Mouse (Mus musculus) A20 (cell line): ENCODE measurements around the gene Gm20716.

Source experiments
- DNase-seq: peaks from one replicate; pipeline ENCODE4 v3.0.0-alpha.2; 2011; ENCODE audit warnings: low read depth, low spot score

Gm20716 gene

DNA sequence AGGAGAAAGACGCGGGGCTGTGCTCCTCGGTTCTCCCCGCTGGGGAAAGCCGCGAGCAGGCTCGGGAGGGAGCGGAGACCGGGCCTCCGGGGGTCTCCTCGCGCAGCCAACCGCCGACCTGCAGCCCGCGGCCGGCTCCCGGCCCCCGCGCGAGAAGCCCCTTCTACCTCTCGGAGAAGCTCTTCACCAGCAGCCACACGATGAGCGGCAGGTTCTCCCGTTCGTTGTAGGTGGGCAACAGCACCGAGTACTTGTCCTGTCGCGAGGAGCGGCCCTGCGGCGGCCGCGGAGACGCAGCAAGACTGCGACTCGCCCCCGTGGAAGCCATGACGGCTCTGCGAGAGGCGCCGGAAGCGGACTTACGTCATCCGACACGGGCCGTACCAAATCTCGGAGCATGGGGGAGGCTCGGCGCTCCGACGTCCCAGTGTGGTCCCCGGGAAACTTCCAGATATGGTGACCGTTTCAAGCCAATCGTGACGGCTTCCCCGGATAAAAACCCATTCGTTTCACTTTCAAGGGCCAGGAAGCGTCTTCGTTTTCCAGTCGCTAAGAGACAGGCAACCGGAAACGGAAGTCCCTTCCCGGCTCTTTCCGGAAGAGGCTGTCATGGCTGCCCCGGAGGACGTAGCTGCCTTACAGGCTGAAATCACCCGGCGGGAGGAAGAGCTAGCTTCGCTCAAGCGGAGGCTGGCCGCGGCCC is at the start of gene Gm20716, which contains the start of the genes Dpm1 and Mocs3:
Gene Gm20716, minus strand, starts transcription at position 339 of the 703 bp plus-strand sequence.
Gene Dpm1, minus strand, starts transcription at position 566 of the 703 bp plus-strand sequence.
Gene Mocs3, plus strand, starts transcription at position 597 of the 703 bp plus-strand sequence.
- DNase-seq, result peak; percentile 96

DNA sequence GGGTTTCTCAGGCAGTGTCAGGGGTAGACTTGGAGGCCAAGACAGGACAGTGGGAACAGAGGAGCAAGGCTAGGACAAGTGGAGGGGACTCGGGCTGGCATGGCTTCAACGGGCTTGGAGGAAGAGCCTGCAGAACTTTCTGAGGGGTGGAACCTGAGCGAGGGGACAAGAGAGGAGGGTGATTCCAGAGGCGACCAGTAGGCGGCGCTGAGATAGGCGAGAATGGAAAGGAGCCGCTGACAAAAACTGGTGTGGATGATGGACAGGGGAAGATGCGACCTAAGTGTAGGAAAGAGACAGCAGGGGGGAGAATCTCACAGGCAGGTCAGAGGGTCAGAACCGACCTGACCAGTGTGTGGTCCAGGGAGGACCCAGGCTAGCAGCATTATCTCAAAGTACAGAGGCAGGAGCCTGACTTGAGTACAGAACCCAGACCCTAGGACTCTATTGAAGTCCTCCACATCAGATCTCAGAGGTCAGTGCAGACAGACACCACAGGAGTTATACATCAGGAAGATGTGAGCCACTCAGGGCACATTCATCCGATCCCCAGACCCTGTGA is 44.3 kb upstream of the Gm20716 start:
- DNase-seq, result peak; percentile 70

DNA sequence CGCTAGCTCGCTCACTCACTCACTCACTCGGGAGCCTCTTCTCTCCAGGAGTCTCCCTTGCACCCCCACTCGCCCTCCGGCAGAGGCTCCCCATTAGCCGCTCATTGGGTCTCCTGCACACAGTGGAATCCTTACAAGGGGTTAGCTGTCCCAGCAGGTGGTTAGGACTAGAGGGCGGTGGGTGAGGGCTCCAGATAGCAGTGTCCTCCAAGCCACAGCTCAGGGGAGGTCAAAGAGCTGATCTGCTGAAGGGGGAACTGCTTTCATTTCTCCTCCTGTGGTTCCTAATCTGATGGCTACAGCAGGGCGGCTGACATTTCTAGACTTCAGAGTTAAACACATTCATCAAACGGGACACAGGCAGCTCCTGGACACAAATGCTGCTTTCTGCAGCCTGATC is 43.2 kb upstream of the Gm20716 start:
- DNase-seq, result no peak

DNA sequence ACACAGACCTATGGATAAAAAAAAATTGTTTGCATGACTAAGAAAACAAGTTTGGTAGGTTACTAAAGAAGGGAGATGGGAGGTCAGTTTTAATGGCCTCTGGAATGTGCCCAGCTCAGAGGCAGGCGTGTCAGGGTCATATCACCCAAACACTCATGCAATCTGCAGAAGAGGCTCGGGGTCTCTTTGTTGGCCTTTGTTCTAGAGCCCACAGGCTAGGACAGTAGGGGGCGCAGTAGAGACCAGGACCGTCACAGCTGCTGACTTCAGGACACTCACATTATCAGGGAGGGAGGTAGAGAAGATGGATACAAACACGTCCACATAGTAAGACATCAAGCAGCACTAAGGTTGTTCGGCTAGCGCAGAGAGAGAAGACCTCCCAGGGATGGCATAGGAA is 37.9 kb upstream of the Gm20716 start:
- DNase-seq, result peak; percentile 31

DNA sequence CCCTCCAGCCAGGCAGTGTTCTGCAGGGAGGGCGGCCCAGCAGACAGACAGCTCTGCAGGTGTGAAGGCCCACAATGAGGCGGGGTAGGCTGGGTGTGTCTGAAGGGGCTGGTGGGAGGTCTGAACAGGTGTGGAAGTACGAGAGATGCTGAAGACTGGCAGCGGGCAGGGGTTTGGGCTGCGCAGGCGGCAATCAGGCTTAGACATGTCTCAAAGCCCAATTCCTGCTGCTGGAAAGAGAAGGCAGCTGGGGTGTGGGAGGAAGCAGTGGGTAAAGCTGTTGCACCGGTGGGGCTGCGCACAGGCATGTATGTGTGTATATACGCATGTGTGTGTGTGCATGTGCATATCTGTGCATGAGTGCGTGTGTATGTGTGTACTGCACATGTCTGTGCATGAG is 30.7 kb upstream of the Gm20716 start:
- no peak for DNase-seq

DNA sequence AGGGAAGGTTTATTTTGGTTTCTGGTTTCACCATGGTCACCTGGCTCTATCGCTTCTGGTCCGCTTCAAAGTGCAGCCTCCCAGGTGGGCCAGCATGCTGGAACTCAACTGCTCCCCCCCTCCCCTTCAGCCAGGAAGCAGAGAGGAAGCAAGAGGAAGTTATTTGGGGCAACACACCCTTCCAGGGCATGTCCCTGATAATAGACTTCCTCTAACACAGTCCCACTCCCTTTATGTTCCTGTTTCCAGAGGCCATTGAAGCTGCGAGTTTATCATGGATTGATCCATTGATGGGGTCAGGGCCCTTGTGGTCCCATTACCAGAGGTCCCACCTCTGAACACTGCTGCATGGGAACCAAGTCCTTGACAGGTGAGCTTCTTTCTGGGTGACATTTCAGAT is 30.0 kb upstream of the Gm20716 start:
- DNase-seq, result no peak

DNA sequence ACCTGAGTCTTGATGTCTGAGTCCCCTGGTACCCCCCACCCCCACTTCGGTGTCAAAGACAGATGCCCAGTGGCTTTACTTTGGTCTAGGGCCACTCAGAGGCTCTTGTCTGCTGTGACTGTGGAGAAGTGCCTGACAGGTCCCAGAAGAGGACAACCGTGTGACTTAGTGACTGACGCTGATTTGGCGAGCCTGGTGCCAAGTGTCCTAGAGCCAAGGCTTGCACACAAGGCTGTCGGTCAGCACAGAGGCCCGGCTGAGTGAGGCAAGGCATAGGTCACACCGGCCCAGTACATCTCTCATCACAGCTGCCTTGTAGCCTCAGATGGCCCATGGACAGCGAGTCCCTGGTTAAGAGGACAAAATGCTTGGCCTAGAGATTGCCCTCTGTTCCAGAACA is 28.9 kb upstream of the Gm20716 start:
- no peak for DNase-seq

DNA sequence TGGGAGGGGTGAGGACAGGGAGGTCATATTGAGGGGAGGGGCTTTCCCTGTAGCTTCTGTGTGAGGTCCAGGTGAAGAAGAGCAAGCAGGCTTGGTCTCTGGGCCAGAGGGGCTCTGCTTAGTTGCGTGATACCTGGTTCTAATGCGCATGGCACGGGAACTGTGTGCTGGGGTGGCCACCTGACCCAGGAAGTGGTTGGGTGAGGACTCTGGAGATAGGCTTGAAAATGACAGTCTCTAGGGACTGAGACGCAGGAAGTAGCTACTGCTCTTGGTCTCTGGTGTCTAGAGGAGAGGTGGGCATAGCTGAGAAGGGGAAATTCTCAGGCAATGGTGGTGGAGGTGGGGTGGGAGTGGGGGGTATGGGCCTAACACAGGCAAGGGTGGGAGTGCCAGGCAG is 27.0 kb upstream of the Gm20716 start:
- peak; percentile 62 for DNase-seq

DNA sequence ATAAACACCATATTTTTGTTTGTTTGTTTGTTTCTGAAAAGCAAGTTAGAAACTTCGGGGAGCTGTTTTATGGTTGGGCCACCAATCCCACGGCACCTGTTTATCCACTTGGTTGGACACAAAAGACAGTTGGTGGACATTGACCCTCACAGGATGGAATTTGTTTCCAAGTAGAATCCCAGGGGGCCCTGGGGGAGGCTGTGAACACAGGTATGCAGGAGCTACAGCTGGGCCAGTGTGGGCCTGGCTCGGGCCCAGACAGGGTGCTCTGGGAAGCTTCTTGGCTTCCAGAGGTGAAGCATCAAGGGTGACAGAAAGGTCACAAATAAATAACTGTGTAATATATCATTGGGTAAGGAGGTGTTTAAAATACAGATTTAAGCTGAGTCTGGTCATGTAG is 26.3 kb upstream of the Gm20716 start:
- no peak for DNase-seq

DNA sequence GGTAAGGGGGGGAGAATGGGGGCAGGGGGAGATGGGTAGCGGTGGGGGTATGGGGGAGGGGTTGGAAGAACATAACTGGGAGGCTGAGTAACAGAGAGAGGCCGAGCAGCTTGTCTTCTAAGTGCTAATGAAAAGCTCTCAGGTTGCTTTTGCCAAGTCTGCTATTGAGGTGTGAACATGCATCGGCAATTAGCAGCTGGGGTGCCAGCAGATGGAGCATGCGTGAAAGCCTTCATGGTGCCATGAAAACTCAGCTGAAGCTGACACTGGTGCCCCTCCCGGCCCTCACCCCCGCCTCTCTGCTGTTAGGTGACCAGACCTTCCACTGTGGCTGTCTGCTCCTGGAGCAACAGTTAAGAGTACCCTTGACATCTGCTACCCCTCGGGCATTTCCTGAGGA is 23.7 kb upstream of the Gm20716 start:
- DNase-seq, result no peak

DNA sequence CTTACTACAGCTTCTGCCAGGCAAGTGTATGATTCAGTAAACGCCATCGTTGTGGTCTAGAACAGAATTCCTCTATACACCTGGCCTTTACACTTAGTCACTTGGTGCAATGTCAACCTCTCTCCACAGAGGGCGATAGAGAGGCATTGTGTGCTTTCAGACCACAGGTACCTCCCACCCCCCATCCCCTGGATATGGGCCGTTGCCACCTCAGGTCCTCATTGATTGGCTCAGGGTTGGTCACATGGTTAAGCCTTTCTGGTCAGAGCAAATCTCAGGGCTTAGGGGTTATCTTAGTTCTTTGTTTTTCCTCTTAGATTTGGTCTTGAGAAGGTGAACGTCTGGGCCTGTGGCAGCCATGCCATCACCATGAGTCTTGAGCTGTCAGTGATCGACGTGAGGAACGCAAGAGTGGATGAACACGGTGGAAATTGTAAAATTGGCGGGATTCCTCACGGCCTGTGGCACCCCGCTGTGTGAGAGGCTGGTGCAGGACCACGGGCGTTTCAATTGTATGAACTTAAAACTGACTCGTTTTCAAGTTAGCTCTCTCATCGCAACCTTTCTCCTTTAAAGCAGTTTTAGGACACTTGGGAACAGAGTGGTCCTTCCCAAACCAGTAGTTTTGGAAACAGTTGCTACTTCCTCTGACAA is 22.6 kb upstream of the Gm20716 start:
- DNase-seq, result peak; percentile 55

DNA sequence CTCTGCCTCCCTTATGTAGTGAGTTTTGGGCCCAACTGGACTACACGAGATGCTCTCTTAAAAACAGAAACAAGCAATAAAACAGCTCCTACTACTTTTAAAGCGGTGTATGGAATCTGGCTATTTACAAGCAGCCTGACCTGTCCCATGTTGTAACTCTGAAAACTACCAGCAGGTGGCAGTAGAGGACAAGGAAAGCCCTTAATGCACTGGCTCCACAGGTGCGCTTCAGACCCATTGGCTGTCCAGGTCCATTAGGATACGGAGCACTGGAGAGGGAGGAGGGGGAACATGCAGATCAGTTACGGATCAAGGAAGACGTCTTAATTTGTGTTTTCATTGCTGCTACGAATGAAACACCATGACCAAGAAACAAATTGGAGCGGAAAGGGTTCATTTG is 20.1 kb upstream of the Gm20716 start:
- DNase-seq, result peak; percentile 82

DNA sequence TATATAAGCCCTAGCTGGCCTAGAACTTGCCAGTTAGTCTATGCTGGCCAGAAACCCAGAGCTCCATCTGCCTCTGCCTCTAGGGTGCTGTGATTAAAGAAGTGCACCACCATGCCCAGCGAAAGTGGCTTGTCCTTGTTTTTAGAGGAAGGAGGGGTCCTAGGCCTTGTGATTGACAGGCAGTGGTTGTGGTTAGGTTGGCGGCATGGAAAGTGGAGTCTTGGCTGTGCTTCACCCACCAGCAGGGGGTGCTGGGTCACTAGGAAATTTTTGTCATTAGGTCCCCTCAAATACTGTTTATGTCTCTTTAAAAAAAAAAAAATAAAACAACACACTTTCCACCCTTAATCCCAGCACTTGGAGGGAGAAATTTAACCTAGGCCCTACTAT is 18.7 kb upstream of the Gm20716 start:
- peak; percentile 61 for DNase-seq

DNA sequence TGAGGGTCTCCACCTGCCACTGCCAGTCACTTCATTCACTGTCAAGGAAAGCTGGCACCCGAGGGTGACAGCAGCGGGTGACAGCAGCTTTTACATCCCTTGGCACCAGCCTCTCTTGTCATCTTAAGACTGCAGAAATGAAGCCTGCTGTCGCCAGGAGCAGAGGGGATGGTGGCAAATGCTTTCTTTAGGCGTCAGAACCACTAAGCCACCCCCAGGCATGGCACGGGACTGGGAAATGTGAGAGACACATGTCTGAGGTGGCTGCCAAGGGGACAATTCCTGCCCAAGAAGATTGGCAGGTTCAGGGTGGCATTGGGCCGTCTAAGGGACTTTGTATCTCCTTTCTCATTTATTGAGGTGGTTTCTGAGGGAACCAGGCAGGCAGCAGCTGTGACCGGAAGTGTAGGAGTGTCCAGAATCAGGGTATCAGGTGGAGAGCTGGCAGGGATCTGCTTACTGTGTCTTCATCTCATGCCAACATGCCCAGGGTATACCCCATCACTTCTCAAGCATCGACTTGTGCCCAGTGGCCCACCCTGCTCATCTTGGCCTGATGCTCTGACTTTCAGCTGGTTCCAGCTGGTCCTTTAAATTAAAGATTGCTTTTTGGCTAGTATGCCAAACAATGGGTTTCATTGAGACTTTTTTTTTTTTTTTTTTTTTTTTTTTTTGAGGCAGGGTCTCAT is 18.1 kb upstream of the Gm20716 start:
- DNase-seq, result no peak

DNA sequence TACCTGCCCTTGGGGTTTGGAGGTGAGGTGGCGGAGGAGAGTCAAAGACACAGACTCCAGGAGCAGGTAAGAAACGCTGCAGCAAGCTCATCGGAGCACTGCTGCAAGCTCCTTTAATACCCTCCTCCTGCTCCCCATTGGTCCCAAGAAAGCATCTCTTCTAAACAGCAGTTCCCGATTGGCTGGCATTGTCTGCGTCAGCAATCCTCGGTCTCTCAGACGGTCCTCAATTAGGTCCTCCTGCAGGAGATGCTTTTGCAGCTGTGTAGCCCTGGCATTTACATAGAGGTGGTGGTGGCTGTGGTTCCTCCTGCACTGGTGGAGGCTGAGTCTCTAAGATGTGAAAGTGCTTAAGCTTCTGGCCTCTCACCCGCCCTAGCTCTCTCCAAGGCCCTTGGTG is 15.4 kb upstream of the Gm20716 start:
- peak; percentile 17 for DNase-seq

DNA sequence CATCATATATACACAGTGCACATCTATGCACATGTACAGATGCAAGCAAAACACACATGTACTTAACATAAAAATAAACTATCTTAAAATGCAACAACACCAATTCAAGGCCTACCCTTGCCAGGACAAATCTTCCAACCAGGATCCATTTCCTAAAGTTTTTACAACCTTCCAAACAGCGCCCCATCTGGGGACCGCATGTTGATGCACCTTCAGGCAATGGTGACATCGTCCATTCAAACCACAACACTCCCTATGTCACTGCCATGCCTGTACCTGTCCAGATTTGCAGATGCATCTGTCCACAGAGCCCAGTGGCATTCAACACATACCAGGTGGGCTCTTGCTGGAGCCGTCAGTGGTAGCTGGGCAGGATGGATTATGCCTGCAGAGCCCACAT is 13.1 kb upstream of the Gm20716 start:
- no peak for DNase-seq

DNA sequence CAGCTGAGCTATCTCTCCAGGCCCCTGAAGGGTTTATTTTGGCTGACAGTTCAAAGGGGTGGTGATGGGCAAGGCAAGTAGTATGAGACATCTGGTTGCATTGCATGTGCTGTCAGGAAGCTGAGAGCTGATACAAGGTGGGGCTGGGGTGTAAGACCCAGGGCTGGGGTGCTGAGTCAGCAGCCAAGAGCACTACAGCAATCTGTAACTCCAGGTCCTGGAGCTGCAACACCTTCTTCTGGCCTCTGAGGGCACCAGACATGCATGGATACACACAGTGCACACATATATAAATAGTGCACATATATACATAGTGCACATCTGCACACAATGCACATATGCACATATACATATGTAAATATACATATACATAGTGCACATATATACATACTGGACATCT is 12.7 kb upstream of the Gm20716 start:
- DNase-seq, result no peak

DNA sequence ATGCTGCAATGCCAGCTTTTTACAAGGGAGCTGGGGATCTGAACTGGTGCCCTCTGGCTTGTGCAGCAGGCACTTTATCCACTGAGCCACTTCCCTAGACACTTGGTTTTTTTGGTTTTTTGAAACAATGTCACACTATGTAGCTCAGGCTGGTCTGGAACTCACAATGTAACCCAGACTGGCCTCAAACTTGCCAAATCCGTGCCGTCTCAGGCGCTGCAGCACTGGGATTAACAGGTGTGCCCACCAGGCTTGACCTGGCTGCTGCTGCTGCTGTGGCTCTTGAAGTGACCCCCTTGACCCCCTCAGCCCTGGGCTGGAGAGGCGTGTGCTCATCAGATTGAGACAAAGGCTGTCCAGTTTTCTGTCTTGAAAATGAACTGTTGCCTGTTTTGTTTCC is 8.2 kb upstream of the Gm20716 start:
- no peak for DNase-seq

DNA sequence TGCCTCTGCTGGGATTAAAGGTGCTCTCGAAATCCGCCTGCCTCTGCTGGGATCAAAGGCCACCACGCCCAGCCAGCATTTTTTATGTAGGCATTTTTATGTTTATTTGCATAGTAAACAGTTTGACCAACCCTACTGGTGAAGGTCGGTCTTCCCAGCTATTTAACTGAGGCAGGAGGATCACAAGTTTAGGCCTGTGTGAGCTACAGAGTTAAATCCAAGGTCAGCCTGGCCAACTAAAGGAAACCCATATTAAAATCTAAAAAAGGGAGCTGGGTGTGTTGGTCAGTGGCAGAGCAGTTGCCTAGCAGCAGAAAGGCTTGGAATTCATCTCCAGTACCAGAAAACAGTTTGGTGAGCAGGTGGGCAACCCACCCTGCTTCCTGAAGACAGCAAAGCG is 3.1 kb upstream of the Gm20716 start:
- DNase-seq, result no peak

DNA sequence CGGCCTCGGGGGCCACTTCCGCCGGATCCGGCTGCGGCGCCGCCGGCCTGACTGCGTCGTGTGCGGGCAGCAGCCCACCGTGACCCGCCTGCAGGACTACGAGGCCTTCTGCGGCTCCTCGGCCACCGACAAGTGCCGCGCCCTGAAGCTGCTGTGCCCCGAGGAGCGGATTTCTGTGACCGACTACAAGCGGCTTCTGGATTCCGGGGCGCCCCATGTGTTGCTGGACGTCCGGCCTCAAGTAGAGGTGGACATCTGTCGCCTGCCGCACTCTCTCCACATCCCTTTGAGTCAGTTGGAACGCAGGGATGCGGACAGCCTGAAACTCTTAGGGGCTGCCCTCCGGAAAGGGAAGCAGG is 1.3 kb upstream of the Gm20716 start:
- no peak for DNase-seq

DNA sequence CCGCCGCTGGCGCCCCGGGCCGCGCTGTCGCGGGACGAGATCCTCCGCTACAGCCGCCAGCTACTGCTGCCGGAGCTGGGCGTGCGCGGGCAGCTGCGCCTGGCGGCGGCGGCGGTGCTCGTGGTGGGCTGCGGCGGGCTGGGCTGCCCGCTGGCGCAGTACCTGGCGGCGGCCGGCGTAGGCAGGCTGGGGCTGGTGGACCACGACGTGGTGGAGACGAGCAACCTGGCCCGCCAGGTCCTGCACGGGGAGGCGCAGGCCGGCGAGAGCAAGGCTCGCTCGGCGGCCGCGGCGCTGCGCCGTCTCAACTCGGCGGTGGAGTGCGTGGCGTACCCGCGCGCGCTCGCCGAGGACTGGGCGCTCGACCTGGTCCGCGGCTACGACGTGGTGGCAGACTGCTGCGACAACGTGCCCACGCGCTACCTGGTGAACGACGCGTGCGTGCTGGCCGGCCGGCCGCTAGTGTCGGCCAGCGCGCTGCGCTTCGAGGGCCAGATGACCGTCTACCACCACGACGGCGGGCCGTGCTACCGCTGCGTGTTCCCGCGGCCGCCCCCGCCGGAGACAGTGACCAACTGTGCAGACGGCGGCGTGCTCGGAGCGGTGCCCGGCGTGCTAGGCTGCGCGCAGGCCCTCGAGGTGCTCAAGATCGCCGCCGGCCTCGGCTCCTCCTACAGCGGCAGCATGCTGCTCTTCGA is 758 bp upstream of the Gm20716 start:
- DNase-seq, result no peak
